Mouse (Mus musculus) midbrain, embryonic 13.5 days (tissue): ENCODE measurements at regions not wholly inside any gene's neighbourhood (a gene's known extent, or its start where the extent isn't known, plus 50 kb on each side); places are given as distances from the start of the nearest gene placed in this dataset.

Experiments
- ATAC-seq: fragments of 200-750 bp; cut with Nextera tagmentation; 2 replicates; pipeline ENCODE4 v1.8.0; 2017; ENCODE audit warnings: mild to moderate bottlenecking, moderate TSS enrichment, moderate library complexity
- H3K27ac ChIP-seq: fragments of 300-500 bp; sonication (generic); 2 replicates; pipeline ENCODE4 v1.5.1; 2015; ENCODE audit warnings: inconsistent platforms, mild to moderate bottlenecking, moderate library complexity
- H3K27me3 ChIP-seq: fragments of 300-500 bp; sonication (generic); 2 replicates; pipeline ENCODE4 v1.6.1; 2015; ENCODE audit warnings: mild to moderate bottlenecking, inconsistent platforms
- H3K36me3 ChIP-seq: fragments of 300-500 bp; sonication (generic); 2 replicates; pipeline ENCODE4 v1.6.1; 2015; ENCODE audit warnings: mild to moderate bottlenecking, inconsistent platforms
- H3K4me1 ChIP-seq: fragments of 300-500 bp; sonication (generic); replicated peaks from 2 replicates; pipeline ENCODE4 v1.6.1; 2015; ENCODE audit warnings: inconsistent platforms
- H3K4me2 ChIP-seq: fragments of 300-500 bp; sonication (generic); replicated peaks from 2 replicates; pipeline ENCODE4 v1.6.1; 2015; ENCODE audit warnings: moderate library complexity, mild to moderate bottlenecking, inconsistent platforms
- H3K4me3 ChIP-seq: fragments of 300-500 bp; sonication (generic); replicated peaks from 2 replicates; pipeline ENCODE4 v1.5.1; 2015; ENCODE audit warnings: mild to moderate bottlenecking, inconsistent platforms
- H3K9ac ChIP-seq: fragments of 300-500 bp; sonication (generic); replicated peaks from 2 replicates; pipeline ENCODE4 v1.6.1; 2015; ENCODE audit warnings: mild to moderate bottlenecking, inconsistent platforms
- H3K9me3 ChIP-seq: fragments of 300-500 bp; sonication (generic); 2 replicates; pipeline ENCODE4 v1.6.1; 2016; ENCODE audit warnings: mild to moderate bottlenecking, inconsistent platforms
- WGBS: fragments of 180-500 bp; shearing (Covaris S2); methylation state at CpG from one replicate; pipeline ENCODE4 v1.1.7; 2015; 5-methylcytosine and 5-hydroxymethylcytosine counted together

DNA sequence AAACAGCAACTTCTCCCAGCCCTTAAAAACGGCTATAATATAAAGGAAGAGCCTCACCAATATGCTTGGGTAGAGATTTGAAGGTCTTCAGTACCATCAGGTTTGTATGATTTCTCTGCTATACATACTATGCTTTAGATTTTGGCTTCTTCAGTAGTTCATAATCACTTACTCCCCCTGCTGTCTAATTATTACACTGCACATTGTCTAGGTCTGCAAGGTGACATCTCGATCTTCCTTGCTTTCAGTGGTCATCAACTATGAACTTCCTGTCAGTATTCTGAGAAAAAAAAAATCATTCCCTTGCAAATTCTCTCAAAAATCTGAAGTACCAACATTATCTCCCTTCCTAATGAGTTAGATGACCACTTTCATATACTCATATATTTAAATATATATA lies 225.4 kb upstream of the Galnt5 start:
- Histone ChIP-seq H3K9ac (no peak overlapping the region), H3K36me3 (no peaks in the 10 kb centered on the region), H3K27me3 (no peaks in the 10 kb centered on the region), H3K27ac (no peak overlapping the region), H3K4me2 (no peak overlapping the region), H3K4me3 (no peak overlapping the region), H3K4me1 (no peaks in the 10 kb centered on the region), H3K9me3 (no peaks in the 10 kb centered on the region)
- WGBS: 77% methylated on average over 2 of the region's 2 CpGs
- ATAC-seq: no peak

DNA sequence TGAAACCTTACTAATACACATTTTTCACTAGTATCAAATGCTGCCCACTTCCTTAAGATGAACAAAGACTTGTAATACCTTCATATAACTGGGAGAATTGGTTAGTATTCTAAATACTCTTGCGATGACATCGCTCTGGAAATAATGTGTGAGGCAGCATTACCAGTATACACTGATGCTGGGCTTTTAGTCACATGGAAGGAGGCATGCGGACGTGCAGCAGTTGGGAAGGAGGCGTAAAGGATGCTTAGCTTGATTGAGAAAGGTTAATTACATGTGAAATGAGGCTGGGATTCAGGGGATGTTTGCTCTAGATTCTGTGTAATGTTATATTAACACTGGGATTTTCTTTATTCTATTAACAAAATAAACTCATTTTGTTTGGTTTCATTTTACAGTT lies 221.5 kb upstream of the Galnt5 start:
- H3K9ac ChIP-seq: no peak overlapping the region
- H3K27ac ChIP-seq: no peak overlapping the region
- H3K27me3 ChIP-seq: no peaks in the 10 kb centered on the region
- 0 out of 2 replicates have a peak, but pooled peaks have one; percentile 45 for ATAC-seq
- no peak overlapping the region for H3K4me2 ChIP-seq
- H3K4me3 ChIP-seq: no peak overlapping the region
- H3K4me1 ChIP-seq: no peaks in the 10 kb centered on the region
- H3K36me3 ChIP-seq: no peaks in the 10 kb centered on the region
- WGBS: 73% methylated on average over 5 of the region's 5 CpGs
- H3K9me3 ChIP-seq: no peaks in the 10 kb centered on the region

GRCm38 (mm10) chr2:57780836-57781235 lies 216.8 kb upstream of the Galnt5 start:
- H3K4me3 ChIP-seq: no peak overlapping the region
- no peak overlapping the region for H3K9ac ChIP-seq
- WGBS: 92% methylated on average over 1 of the region's 1 CpGs
- H3K4me2 ChIP-seq: no peak overlapping the region
- H3K27ac ChIP-seq: no peak overlapping the region
- no peaks in the 10 kb centered on the region for H3K27me3 ChIP-seq
- ATAC-seq: no peak
- no peaks in the 10 kb centered on the region for H3K9me3 ChIP-seq
- H3K4me1 ChIP-seq: no peaks in the 10 kb centered on the region
- no peaks in the 10 kb centered on the region for H3K36me3 ChIP-seq

GRCm38 (mm10) chr2:57793519-57794296 lies 204.0 kb upstream of the Galnt5 start:
- no peak overlapping the region for H3K27ac ChIP-seq
- peak; percentile 45; the same call in 1 of the 2 replicates for ATAC-seq
- no peaks in the 10 kb centered on the region for H3K36me3 ChIP-seq
- H3K27me3 ChIP-seq: no peaks in the 10 kb centered on the region
- no peaks in the 10 kb centered on the region; the same call in 1 of the 2 replicates for H3K4me1 ChIP-seq
- no peaks in the 10 kb centered on the region for H3K9me3 ChIP-seq
- H3K4me2 ChIP-seq: no peak overlapping the region
- no peak overlapping the region for H3K9ac ChIP-seq
- H3K4me3 ChIP-seq: no peak overlapping the region
- WGBS: 61% methylated on average over 8 of the region's 8 CpGs

GRCm38 (mm10) chr2:57799279-57799678 lies 198.4 kb upstream of the Galnt5 start:
- Histone ChIP-seq H3K27me3 (no peaks in the 10 kb centered on the region), H3K27ac (no peak overlapping the region), H3K36me3 (no peaks in the 10 kb centered on the region), H3K9me3 (no peaks in the 10 kb centered on the region), H3K4me2 (no peak overlapping the region), H3K9ac (no peak overlapping the region), H3K4me1 (no peaks in the 10 kb centered on the region), H3K4me3 (no peak overlapping the region)
- 79% methylated on average over 2 of the region's 2 CpGs for WGBS
- ATAC-seq: no peak

DNA sequence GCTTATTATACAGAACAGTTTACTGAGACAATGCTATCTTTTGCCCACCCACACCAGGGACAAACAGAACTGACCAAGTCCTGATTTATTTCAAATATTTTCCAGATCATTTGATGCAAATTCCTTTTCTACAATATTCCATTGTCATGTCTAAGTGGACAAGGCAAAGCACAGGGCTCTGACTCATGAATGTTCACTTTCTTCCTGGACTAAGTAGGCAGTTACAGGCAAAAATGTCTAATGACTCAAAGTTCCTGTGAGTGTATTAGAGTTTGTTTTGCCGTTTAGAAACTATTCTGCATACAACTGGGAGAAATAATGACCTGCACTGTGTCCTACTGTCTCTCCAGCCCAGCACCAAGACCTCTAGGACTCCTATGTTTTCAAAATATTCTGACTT lies 189.8 kb upstream of the Galnt5 start:
- WGBS: 71% methylated on average over 1 of the region's 1 CpGs
- H3K36me3 ChIP-seq: no peaks in the 10 kb centered on the region
- H3K27me3 ChIP-seq: no peaks in the 10 kb centered on the region
- ATAC-seq: no peak
- H3K4me2 ChIP-seq: no peak overlapping the region
- H3K4me1 ChIP-seq: no peaks in the 10 kb centered on the region
- no peaks in the 10 kb centered on the region for H3K9me3 ChIP-seq
- no peak overlapping the region for H3K9ac ChIP-seq
- no peak overlapping the region for H3K27ac ChIP-seq
- no peak overlapping the region for H3K4me3 ChIP-seq

GRCm38 (mm10) chr2:57812996-57813395 lies 184.7 kb upstream of the Galnt5 start:
- H3K4me1 ChIP-seq: no peaks in the 10 kb centered on the region
- no peaks in the 10 kb centered on the region for H3K36me3 ChIP-seq
- no peaks in the 10 kb centered on the region for H3K9me3 ChIP-seq
- ATAC-seq: no peak
- 60% methylated on average over 1 of the region's 1 CpGs for WGBS
- no peaks in the 10 kb centered on the region for H3K27me3 ChIP-seq
- H3K4me2 ChIP-seq: no peak overlapping the region
- H3K27ac ChIP-seq: no peak overlapping the region
- no peak overlapping the region for H3K4me3 ChIP-seq
- H3K9ac ChIP-seq: no peak overlapping the region

DNA sequence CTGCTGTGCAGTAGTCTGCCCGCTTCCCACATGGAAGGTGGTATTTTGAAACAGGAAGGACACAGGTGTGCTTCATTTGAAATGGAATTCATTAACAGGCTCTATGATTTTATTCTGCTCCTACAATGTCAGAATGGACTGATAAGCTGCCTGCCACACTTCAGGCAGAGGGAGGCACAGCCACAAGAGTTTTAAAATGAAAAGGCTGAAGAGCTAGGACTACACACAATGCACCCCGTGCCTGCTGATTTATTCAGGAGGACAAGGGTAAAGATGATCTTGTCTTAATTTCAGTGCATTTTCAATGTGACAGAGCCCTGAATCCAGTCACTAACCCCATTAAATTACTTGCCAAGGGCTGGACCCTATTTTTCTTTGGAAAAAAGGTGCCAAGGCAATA lies 177.3 kb upstream of the Galnt5 start:
- no peak overlapping the region for H3K4me3 ChIP-seq
- H3K27me3 ChIP-seq: no peaks in the 10 kb centered on the region
- no peaks in the 10 kb centered on the region for H3K9me3 ChIP-seq
- H3K4me1 ChIP-seq: peaks cover 7% of the 10 kb centered on the region; the same call in 1 of the 2 replicates
- 50% methylated on average over 2 of the region's 2 CpGs for WGBS
- no peak overlapping the region for H3K27ac ChIP-seq
- H3K9ac ChIP-seq: no peak overlapping the region
- ATAC-seq: 0 out of 2 replicates have a peak, but pooled peaks have one; percentile 65
- H3K4me2 ChIP-seq: no peak overlapping the region
- no peaks in the 10 kb centered on the region for H3K36me3 ChIP-seq

GRCm38 (mm10) chr2:57820923-57821322 lies 176.8 kb upstream of the Galnt5 start:
- WGBS: 64% methylated on average over 1 of the region's 1 CpGs
- Histone ChIP-seq H3K27ac (no peak overlapping the region), H3K4me3 (no peak overlapping the region), H3K9ac (no peak overlapping the region), H3K27me3 (no peaks in the 10 kb centered on the region), H3K9me3 (no peaks in the 10 kb centered on the region), H3K4me1 (peaks cover 7% of the 10 kb centered on the region; the same call in 1 of the 2 replicates), H3K36me3 (no peaks in the 10 kb centered on the region), H3K4me2 (no peak overlapping the region)
- ATAC-seq: no peak

GRCm38 (mm10) chr2:57828284-57828683 lies 169.4 kb upstream of the Galnt5 start:
- WGBS: 77% methylated on average over 2 of the region's 2 CpGs
- Histone ChIP-seq H3K4me3 (no peak overlapping the region), H3K9ac (no peak overlapping the region), H3K4me2 (no peak overlapping the region), H3K9me3 (no peaks in the 10 kb centered on the region), H3K36me3 (no peaks in the 10 kb centered on the region), H3K27me3 (peaks cover 6% of the 10 kb centered on the region; the same call in 1 of the 2 replicates), H3K27ac (no peak overlapping the region), H3K4me1 (no peaks in the 10 kb centered on the region)
- no peak for ATAC-seq

DNA sequence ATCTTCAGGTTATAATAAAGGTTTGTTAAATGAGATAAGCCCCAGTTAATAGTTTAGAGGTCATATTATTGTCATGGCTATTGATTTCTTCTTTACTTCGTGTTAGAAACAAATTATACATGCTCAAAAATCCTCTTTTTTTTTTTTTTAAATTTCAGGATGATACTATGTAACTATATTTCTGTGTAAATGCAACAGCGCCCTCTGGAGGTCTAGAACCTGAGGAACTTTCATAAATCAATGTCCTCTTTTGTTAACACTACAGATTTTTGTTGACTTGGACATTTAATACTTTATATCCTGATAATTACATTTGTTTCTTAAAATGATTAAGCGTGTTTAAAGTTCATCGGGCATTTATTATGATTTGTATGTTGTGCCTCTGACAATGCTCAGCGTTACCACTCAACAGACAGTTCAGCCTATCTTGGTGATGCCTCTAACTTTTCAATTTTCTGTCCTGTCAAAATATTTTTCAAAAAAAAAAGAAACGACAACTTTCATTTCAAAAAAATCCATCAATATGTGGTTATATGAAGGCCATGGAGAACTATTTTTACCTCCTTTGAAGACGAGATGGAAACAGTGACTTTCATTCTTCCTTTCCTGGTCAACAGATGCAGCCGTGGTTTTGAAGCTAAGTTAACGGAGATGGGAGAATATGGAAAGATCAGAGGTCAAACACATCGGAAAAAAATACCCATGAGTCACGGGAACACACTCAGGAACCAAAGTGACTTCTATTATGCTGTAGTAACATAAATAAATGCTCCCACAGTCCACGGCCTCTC lies 164.9 kb upstream of the Galnt5 start:
- H3K27ac ChIP-seq: no peak overlapping the region
- no peaks in the 10 kb centered on the region for H3K4me1 ChIP-seq
- H3K4me2 ChIP-seq: no peak overlapping the region
- no peak overlapping the region for H3K4me3 ChIP-seq
- ATAC-seq: no peak
- no peaks in the 10 kb centered on the region for H3K36me3 ChIP-seq
- peaks cover 6% of the 10 kb centered on the region; the same call in 1 of the 2 replicates for H3K27me3 ChIP-seq
- WGBS: 55% methylated on average over 12 of the region's 12 CpGs
- no peaks in the 10 kb centered on the region for H3K9me3 ChIP-seq
- H3K9ac ChIP-seq: no peak overlapping the region

DNA sequence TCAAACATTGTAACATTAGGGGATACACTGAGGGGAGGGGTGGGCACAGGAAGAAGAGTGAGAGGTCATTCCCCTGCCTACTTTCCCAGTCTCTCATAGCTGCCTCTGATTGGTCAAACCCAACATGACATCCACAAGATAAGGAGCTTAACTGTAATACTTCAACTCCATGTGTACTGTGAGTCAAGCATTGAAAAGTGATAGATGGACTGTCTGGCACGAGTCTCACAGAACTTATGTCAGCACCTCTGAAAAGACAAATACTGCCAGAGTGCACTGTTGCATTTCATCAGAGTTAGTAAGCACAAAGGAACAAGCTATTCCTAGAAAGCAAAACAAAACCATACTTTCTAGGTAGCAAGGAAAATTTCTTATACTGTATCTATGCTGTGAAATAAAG lies 152.5 kb upstream of the Galnt5 start:
- Histone ChIP-seq H3K9ac (no peak overlapping the region), H3K9me3 (no peaks in the 10 kb centered on the region), H3K4me1 (peaks cover 20% of the 10 kb centered on the region), H3K36me3 (no peaks in the 10 kb centered on the region), H3K4me3 (no peak overlapping the region), H3K4me2 (no peak overlapping the region), H3K27me3 (no peaks in the 10 kb centered on the region), H3K27ac (no peak overlapping the region)
- ATAC-seq: no peak
- WGBS: 79% methylated on average over 1 of the region's 1 CpGs
